Mouse (Mus musculus): ENCODE results near the gene Odf3l1. TPM values are rescaled to one million over a fixed set of nuclear protein-coding genes. Genes with fewer than 3 reads are reported as not detected.

The Odf3l1 gene
- polyA plus RNA-seq, 1 experiment from 2014 or later, result 0.57 TPM

DNA sequence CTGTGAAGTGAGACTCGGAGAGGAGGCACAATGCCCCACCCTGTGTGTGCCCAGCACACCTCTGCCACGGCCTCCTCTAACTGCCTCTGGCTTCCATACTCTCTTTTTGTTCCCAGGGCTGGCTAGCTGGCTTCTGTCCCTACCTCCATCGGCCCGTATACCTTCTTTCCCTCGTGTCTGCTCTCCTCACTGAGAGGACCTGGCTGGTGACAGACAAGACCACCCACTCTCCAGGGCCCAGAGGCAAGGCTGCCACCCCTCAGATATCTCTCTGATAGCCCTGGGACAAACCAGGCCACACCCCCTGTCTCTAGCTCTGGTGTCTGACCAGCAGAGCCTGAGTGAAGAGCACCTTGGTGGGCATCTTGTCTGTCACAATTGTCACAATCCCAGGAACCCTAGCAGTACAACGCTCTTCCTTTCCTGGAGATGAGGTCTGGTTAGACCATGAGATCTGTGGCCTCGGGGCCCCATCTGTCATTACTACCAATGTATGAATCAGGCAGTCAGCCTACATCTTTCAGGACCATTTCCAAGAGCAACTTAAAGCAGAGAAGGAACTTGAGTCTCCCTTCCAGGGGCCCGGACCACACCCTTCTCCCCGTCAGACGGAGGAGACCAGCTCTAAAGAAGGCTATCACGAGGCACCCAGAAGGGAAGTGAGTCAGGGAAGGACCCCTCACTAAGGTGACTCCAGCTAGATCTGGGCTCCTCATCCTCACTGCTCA is 1.4 kb upstream of the Odf3l1 start:
- Histone ChIP-seq H3K9ac (ENCODE audit: low read length) (peak overlapping the region; percentile 65), H3K9me3 (ENCODE audit: control insufficient read depth, low read length) (no peaks in the 10 kb centered on the region), H3K27ac (replicated peaks) (peak overlapping the region; percentile 73), H3K4me1 (replicated peaks; ENCODE audit: control insufficient read depth, insufficient read depth) (peaks cover 23% of the 10 kb centered on the region), H3K36me3 (ENCODE audit: control insufficient read depth, insufficient read depth, low read length) (no peaks in the 10 kb centered on the region), H3K4me2 (replicated peaks; ENCODE audit: low read depth) (peak overlapping the region; percentile 65), H3K27me3 (ENCODE audit: control insufficient read depth, insufficient read depth, low read length) (no peaks in the 10 kb centered on the region), H3K4me3 (ENCODE audit: low read depth, low read length) (peak overlapping the region; percentile 49)
- TF ChIP-seq EP300 (optimal IDR thresholded peaks at IDR 0.05) (no peak), CTCF (IDR thresholded peaks at IDR 0.05; ENCODE audit: low read depth) (no peak)
- ATAC-seq (ENCODE audit: low FRiP score, low TSS enrichment) (no peak), DNase-seq (ENCODE audit: low spot score) (no peak)
- WGBS, result 32% methylated on average over 11 of the region's 11 CpGs

DNA sequence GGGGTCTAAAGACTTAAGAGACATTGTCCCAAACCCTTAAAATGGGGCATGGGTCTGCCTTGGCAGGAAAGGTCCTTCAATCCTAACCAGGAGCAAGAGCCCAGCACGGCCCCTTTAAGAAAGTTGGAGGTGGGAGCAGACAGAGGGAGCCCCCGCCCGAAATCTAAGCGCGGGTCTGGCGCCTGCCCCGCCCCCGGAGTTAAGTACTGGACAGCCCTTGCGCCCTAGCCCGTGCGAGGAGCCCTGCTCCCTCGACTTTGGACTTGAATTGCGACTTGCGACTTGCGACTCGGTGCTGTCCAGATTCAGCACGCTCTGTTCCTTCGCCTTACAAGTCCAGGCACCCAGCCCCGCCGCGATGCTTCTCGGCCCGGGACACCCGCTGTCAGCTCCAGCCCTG is 353 bp upstream of the Odf3l1 start, which contains the start of gene Cspg4:
Cspg4 (plus strand) TSS at position 202 of the 400 bp plus-strand sequence.
- peak; percentile 71 for DNase-seq (ENCODE audit: low spot score)
- H3K27me3 ChIP-seq (ENCODE audit: control insufficient read depth, insufficient read depth, low read length), result no peaks in the 10 kb centered on the region
- WGBS, result under 1% methylated on average over 22 of the region's 24 CpGs

DNA sequence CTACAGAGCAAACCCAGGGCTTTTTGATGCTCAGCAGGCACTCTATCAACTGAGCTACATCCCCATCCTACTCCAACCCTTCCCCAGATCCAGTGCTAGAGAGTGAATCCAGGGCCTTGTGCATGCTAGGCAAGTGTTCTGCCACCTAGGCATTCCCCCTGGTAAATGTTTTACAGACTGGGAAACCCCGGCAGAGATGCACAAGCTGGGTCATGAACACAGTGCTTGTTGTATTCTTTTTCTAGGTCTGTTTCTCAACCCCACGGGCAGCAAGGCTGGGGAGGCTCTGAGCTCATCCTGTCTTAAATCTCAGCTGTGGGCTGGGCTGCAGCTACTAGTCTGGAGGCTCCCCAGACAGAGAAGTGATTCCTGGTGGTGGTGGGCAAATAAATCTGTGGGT is 1.6 kb downstream of the Odf3l1 start:
- 19% methylated on average over 2 of the region's 2 CpGs for WGBS
- Histone ChIP-seq H3K4me2 (replicated peaks; ENCODE audit: low read depth) (no peak overlapping the region), H3K27me3 (ENCODE audit: control insufficient read depth, insufficient read depth, low read length) (no peaks in the 10 kb centered on the region), H3K4me3 (ENCODE audit: low read depth, low read length) (no peak overlapping the region), H3K27ac (replicated peaks) (no peak overlapping the region), H3K4me1 (replicated peaks; ENCODE audit: control insufficient read depth, insufficient read depth) (peaks cover 16% of the 10 kb centered on the region), H3K9me3 (ENCODE audit: control insufficient read depth, low read length) (no peaks in the 10 kb centered on the region), H3K9ac (ENCODE audit: low read length) (no peak overlapping the region), H3K36me3 (ENCODE audit: control insufficient read depth, insufficient read depth, low read length) (no peaks in the 10 kb centered on the region)
- ATAC-seq (ENCODE audit: low FRiP score, low TSS enrichment), result no peak
- TF ChIP-seq CTCF (IDR thresholded peaks at IDR 0.05; ENCODE audit: low read depth), result no peak
- TF ChIP-seq EP300 (optimal IDR thresholded peaks at IDR 0.05), result no peak
- DNase-seq (ENCODE audit: low spot score), result no peak

More for the DNA sequence above, 353 bp upstream of the Odf3l1 start, which contains the start of gene Cspg4:
- H3K4me3 ChIP-seq (ENCODE audit: low read depth, low read length), result peak within 1 kb of the TSS; percentile 49
- H3K4me1 ChIP-seq (replicated peaks; ENCODE audit: control insufficient read depth, insufficient read depth), result peaks cover 25% of the 10 kb centered on the region
- no peaks in the 10 kb centered on the region for H3K9me3 ChIP-seq (ENCODE audit: control insufficient read depth, low read length)
- H3K4me2 ChIP-seq (replicated peaks; ENCODE audit: low read depth), result peak within 1 kb of the TSS; percentile 65
- no peak for TF ChIP-seq EP300 (optimal IDR thresholded peaks at IDR 0.05)
- 0 out of 2 replicates have a peak, but pooled peaks have one; percentile 20 for TF ChIP-seq CTCF (IDR thresholded peaks at IDR 0.05; ENCODE audit: low read depth)
- H3K27ac ChIP-seq (replicated peaks), result peak within 1 kb of the TSS; percentile 73
- no peaks in the 10 kb centered on the region for H3K36me3 ChIP-seq (ENCODE audit: control insufficient read depth, insufficient read depth, low read length)
- peak within 1 kb of the TSS; percentile 65 for H3K9ac ChIP-seq (ENCODE audit: low read length)
- ATAC-seq (ENCODE audit: low FRiP score, low TSS enrichment), result peak; percentile 61; the same call in 1 of the 2 replicates

DNA sequence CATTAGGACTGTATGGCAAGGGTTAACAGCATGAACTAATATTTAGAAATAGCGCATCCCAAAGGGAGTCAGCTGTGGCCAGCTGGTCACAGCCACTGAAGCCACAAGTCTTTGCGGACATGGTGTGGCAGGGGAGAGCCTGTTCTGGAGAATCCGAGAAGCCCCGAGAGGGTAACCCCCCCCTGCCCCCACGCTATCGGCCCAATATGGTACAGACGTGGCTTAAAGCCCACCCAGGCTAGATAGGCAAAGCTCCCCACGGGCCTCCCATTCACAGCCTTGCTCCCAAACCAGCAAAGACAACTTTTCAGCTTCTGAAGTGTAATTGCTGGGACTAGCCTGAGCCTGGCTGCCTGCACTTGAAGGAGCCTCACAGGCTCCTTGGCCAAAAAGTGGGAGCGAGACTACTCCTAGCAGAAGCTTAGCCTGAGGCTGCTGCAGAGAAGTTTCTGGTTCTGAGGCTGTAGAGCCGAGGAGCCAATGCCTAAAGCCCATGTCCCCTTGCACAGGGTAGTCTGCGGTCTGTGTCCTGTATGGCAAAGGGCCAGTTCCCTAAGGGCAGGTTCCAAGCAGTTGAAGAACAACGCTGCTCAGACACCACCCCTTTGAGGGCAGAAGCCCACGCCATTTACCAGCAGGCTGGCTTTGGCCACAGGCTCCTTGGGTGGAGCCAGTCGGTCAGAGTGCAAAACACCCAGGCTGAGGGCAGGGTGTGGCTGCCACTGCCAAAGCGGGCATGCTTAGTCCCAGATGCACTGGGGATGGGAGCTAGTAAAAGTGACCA is 3.8 kb downstream of the Odf3l1 start:
- no peaks in the 10 kb centered on the region for H3K27me3 ChIP-seq (ENCODE audit: control insufficient read depth, insufficient read depth, low read length)
- no peaks in the 10 kb centered on the region for H3K36me3 ChIP-seq (ENCODE audit: control insufficient read depth, insufficient read depth, low read length)
- 28% methylated on average over 15 of the region's 15 CpGs for WGBS
- peak; percentile 48; the same call in 1 of the 2 replicates for ATAC-seq (ENCODE audit: low FRiP score, low TSS enrichment)
- 0 out of 2 replicates have a peak overlapping the region, but pooled peaks have one; percentile 5 for H3K4me2 ChIP-seq (replicated peaks; ENCODE audit: low read depth)
- H3K4me1 ChIP-seq (replicated peaks; ENCODE audit: control insufficient read depth, insufficient read depth), result peaks cover 10% of the 10 kb centered on the region
- H3K4me3 ChIP-seq (ENCODE audit: low read depth, low read length), result no peak overlapping the region
- peak overlapping the region; percentile 8; the same call in 1 of the 2 replicates for H3K9ac ChIP-seq (ENCODE audit: low read length)
- H3K27ac ChIP-seq (replicated peaks), result peak overlapping the region; percentile 74
- no peaks in the 10 kb centered on the region for H3K9me3 ChIP-seq (ENCODE audit: control insufficient read depth, low read length)
- peak; percentile 42 for DNase-seq (ENCODE audit: low spot score)
- TF ChIP-seq CTCF (IDR thresholded peaks at IDR 0.05; ENCODE audit: low read depth), result no peak
- no peak for TF ChIP-seq EP300 (optimal IDR thresholded peaks at IDR 0.05)

DNA sequence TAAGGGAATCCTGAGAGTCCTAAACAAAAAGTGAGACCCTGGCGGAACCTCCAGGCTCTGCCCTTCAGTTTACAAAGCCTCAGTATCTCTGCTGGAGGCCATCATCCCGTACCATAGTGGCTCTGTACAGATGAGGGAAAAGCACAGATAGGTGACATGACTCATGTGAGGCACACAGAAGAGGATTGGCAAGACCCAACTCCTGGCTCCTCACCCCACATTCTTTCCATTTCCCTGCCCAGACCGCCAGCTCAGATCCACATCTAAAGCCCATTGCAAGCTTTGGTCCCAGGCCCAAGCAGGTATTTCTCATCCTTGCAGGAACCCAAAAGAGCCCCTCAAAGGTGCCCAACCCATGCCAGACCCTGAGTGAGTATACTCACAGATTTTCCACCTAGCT is 4.4 kb downstream of the Odf3l1 start:
- Histone ChIP-seq H3K27me3 (ENCODE audit: control insufficient read depth, insufficient read depth, low read length) (no peaks in the 10 kb centered on the region), H3K9me3 (ENCODE audit: control insufficient read depth, low read length) (no peaks in the 10 kb centered on the region), H3K4me3 (ENCODE audit: low read depth, low read length) (no peak overlapping the region), H3K36me3 (ENCODE audit: control insufficient read depth, insufficient read depth, low read length) (no peaks in the 10 kb centered on the region), H3K4me2 (replicated peaks; ENCODE audit: low read depth) (no peak overlapping the region), H3K9ac (ENCODE audit: low read length) (peak overlapping the region; percentile 8; the same call in 1 of the 2 replicates), H3K27ac (replicated peaks) (no peak overlapping the region), H3K4me1 (replicated peaks; ENCODE audit: control insufficient read depth, insufficient read depth) (peaks cover 10% of the 10 kb centered on the region)
- no peak for DNase-seq (ENCODE audit: low spot score)
- ATAC-seq (ENCODE audit: low FRiP score, low TSS enrichment), result no peak; the same call in 1 of the 2 replicates
- TF ChIP-seq CTCF (IDR thresholded peaks at IDR 0.05; ENCODE audit: low read depth), result no peak
- no peak for TF ChIP-seq EP300 (optimal IDR thresholded peaks at IDR 0.05)
- 47% methylated on average over 3 of the region's 3 CpGs for WGBS

Data from stomach, postnatal 0 days (tissue).